Comparison of ENCODE assay signal across 13 mouse cellular contexts in genomic region chr4:83976067-83976466, GRCm38 (mm10).
DNase-seq lines count a peak whose midpoint lies in the region; ATAC-seq lines count a peak whose summit lies in the region.
"Had no signal": no experiment of that assay in that cellular context is flagged by ENCODE, and none has a peak within 500 bp of the region (broad histone marks: within the 10 kb centered on the region; RNA-seq: fewer than 3 reads in every experiment).

No protein-coding gene starts in this region.

- peak; percentile 33 for DNase-seq in adrenal gland, postnatal 10 days
- DNase-seq in adrenal gland, postnatal 25 days = no peak
- DNase-seq in kidney, adult 9 months = no peak
- peak; percentile 74 for DNase-seq in forelimb bud, embryonic 11.5 days (ENCODE audit: low read depth, low spot score)
- DNase-seq in ovary, postnatal 14 days (ENCODE audit: low spot score) = no peak
- DNase-seq: cerebellum, adult 2 months; kidney, postnatal 14 days; thymus, postnatal 36 days had no signal

- no peak overlapping the region for H3K27ac ChIP-seq in kidney, embryonic 15.5 days
- no peak overlapping the region for H3K27ac ChIP-seq in neural tube, embryonic 12.5 days
- H3K27ac ChIP-seq: heart, embryonic 10.5 days had no signal

- no peaks in the 10 kb centered on the region for H3K27me3 ChIP-seq in kidney, embryonic 15.5 days
- 0 out of 2 replicates have a peak, but pooled peaks cover 4% of the 10 kb centered on the region for H3K27me3 ChIP-seq in neural tube, embryonic 12.5 days (replicated peaks)

- no peaks in the 10 kb centered on the region for H3K36me3 ChIP-seq in kidney, embryonic 15.5 days
- H3K36me3 ChIP-seq in neural tube, embryonic 12.5 days = no peaks in the 10 kb centered on the region
- H3K36me3 ChIP-seq: G1E; heart, embryonic 10.5 days had no signal

- ATAC-seq in kidney, embryonic 15.5 days (replicated peaks; ENCODE audit: low FRiP score) = peak; percentile 56; the same call in 1 of the 2 replicates
- ATAC-seq in neural tube, embryonic 12.5 days (ENCODE audit: low FRiP score, low read depth) = peak; percentile 74
- ATAC-seq in erythroid progenitor cell, adult 5-6 weeks (replicated peaks; ENCODE audit: low FRiP score, poor library complexity, severe bottlenecking) = no peak

- WGBS in kidney, embryonic 15.5 days = 32% methylated on average over 12 of the region's 12 CpGs
- WGBS in neural tube, embryonic 12.5 days = 22% methylated on average over 12 of the region's 12 CpGs

- peaks cover 23% of the 10 kb centered on the region for H3K4me1 ChIP-seq in kidney, embryonic 15.5 days
- 0 out of 2 replicates have a peak, but pooled peaks cover 7% of the 10 kb centered on the region for H3K4me1 ChIP-seq in neural tube, embryonic 12.5 days

- H3K4me2 ChIP-seq in kidney, embryonic 15.5 days = no peak overlapping the region
- peak overlapping the region; percentile 22 for H3K4me2 ChIP-seq in neural tube, embryonic 12.5 days (replicated peaks)

- no peaks in the 10 kb centered on the region for H3K9me3 ChIP-seq in kidney, embryonic 15.5 days (replicated peaks)
- no peaks in the 10 kb centered on the region for H3K9me3 ChIP-seq in neural tube, embryonic 12.5 days
- H3K9me3 ChIP-seq: heart, embryonic 10.5 days had no signal

- H3K4me3 ChIP-seq in kidney, embryonic 15.5 days (replicated peaks) = no peak overlapping the region
- no peak overlapping the region for H3K4me3 ChIP-seq in neural tube, embryonic 12.5 days
- H3K4me3 ChIP-seq: heart, embryonic 10.5 days had no signal

- no peak overlapping the region for H3K9ac ChIP-seq in kidney, embryonic 15.5 days
- H3K9ac ChIP-seq in neural tube, embryonic 12.5 days = no peak overlapping the region

Comparison
In these comparisons a context has a peak if more than half of its experiments do, and no peak if none do; other contexts are left out.
1. DNase-seq: peak in adrenal gland, postnatal 10 days (single experiment) and forelimb bud, embryonic 11.5 days (single experiment); none in adrenal gland, postnatal 25 days (single experiment), kidney, adult 9 months (single experiment) and ovary, postnatal 14 days (single experiment).